Mouse (Mus musculus) kidney, adult 2 months (tissue): ENCODE data around the gene Gid4. TPM values are rescaled to one million over a fixed set of nuclear protein-coding genes. Genes with fewer than 3 reads are reported as not detected.

Source experiments
- DNase-seq: peaks from one replicate; pipeline ENCODE4 v3.0.0; 2021
- H3K27ac ChIP-seq: fragments of 200-500 bp; 2 replicates; pipeline ENCODE4 v1.5.1; 2012; ENCODE audit warnings: low read depth, low read length, control low read depth, inconsistent platforms; ENCODE audit not compliant: insufficient read depth
- H3K27me3 ChIP-seq: fragments of 200-500 bp; replicated peaks from 2 replicates; pipeline ENCODE4 v1.6.1; 2012; ENCODE audit warnings: mild to moderate bottlenecking, moderate library complexity, low read length, inconsistent platforms; ENCODE audit not compliant: control insufficient read depth, insufficient read depth
- H3K36me3 ChIP-seq: fragments of 200-500 bp; 2 replicates; pipeline ENCODE4 v1.6.1; 2012; ENCODE audit warnings: mild to moderate bottlenecking, moderate library complexity, low read length, inconsistent platforms; ENCODE audit not compliant: control insufficient read depth, insufficient read depth
- H3K4me1 ChIP-seq: fragments of 200-500 bp; 2 replicates; pipeline ENCODE4 v1.6.1; 2011; ENCODE audit warnings: low read length; ENCODE audit not compliant: control insufficient read depth, insufficient read depth
- H3K4me3 ChIP-seq: fragments of 200-500 bp; 2 replicates; pipeline ENCODE4 v1.5.1; 2011; ENCODE audit warnings: mild to moderate bottlenecking, low read depth, low read length, control low read depth; ENCODE audit not compliant: insufficient read depth
- CTCF ChIP-seq: fragments of 200-500 bp; conservative IDR thresholded peaks from 2 replicates; pipeline ENCODE4 v1.5.1; 2011; ENCODE audit warnings: low read depth, mild to moderate bottlenecking, control low read depth, low read length, moderate library complexity, mixed read lengths; ENCODE audit not compliant: insufficient read depth, insufficient read length
- POLR2A ChIP-seq: fragments of 200-500 bp; IDR thresholded peaks from one replicate; pipeline ENCODE4 v1.6.1; 2011; ENCODE audit warnings: low read depth, low read length, control low read depth
- WGBS: fragments of 180-500 bp; shearing (Covaris S2); methylation state at CpG from one replicate; pipeline ENCODE4 v1.1.7; 2018; 5-methylcytosine and 5-hydroxymethylcytosine counted together
- polyA plus RNA-seq: library from polyadenylated mRNA; depleted of rRNA; stranded (reverse); fragments of >200 nt; gene quantifications from 2 replicates; pipeline ENCODE4 v1.2.3, GENCODE M21; 2012

The Gid4 gene
- polyA plus RNA-seq, 1 experiment: 25.5 TPM

DNA sequence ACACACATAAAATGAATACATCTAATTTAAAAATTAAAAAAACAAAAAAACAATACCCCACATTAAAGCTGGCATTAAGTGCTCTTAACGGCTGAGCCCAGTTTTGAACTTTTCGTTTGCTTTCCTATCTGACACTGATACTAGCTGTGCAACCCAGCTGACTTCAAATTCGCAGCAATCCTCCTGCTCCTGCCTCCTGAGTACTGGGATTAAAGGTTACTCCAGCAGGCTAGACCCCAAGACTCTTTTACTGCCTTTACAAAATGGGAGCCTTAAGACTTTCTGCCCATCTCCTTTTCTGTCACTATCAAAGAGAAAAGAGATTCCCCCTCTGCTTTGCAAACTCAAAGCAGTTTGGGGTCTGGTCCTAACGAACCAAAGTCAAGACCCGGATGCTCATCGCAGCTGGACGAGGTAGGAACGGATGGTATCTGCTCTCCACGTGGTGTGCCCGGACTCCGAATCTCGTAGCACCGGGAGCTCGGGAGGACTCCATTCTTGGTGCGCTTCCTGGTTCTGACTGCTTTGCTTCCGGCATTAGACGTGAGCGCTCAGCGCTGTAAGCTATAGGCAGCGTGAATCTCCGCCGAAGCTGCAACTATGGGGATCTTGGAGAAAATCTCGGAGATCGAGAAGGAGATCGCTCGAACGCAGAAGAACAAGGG is 37.3 kb downstream of the Gid4 start, which contains the start of gene Drg2:
Gene Drg2 (plus strand): TSS at position 512 of the 665 bp plus-strand sequence.
- Histone ChIP-seq H3K36me3 (no peaks in the 10 kb centered on the region), H3K27me3 (no peaks in the 10 kb centered on the region), H3K4me1 (peaks cover 5% of the 10 kb centered on the region; the same call in 1 of the 2 replicates), H3K27ac (peak within 1 kb of the TSS; percentile 13; the same call in 1 of the 2 replicates), H3K4me3 (peak within 1 kb of the TSS; percentile 71)
- TF ChIP-seq POLR2A (peak; percentile 60), CTCF (no peak)
- DNase-seq: peak; percentile 91
- WGBS: 5% methylated on average over 27 of the region's 27 CpGs

GRCm38 (mm10) chr11:60454745-60455087 is 37.8 kb downstream of the Gid4 start:
- Histone ChIP-seq H3K4me1 (peaks cover 5% of the 10 kb centered on the region; the same call in 1 of the 2 replicates), H3K27ac (0 out of 2 replicates have a peak overlapping the region, but pooled peaks have one; percentile 13), H3K27me3 (no peaks in the 10 kb centered on the region), H3K36me3 (no peaks in the 10 kb centered on the region), H3K4me3 (peak overlapping the region; percentile 71)
- TF ChIP-seq CTCF (no peak), POLR2A (no peak)
- under 1% methylated on average over 17 of the region's 17 CpGs for WGBS
- no peak for DNase-seq

DNA sequence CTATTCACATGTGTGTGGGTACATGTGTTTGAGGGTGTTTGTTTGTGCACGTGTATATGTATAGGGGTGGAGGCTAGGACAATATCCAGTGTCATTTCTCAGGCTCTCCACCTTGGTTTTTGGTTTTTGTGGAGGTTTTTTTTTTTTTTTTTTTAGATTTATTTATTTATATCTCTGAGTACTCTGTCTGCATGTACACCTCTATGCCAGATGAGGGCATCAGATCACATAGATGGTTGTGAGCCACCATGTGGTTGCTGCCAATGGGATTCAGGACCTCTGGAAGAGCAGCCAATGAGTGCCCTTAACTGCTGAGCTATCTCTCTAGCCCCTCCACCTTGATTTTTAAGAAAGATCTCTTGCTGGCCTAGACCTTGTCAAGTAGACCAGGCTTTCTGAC is 41.0 kb downstream of the Gid4 start:
- H3K27ac ChIP-seq: no peak overlapping the region
- TF ChIP-seq CTCF (no peak; the same call in 1 of the 2 replicates), POLR2A (no peak)
- H3K4me1 ChIP-seq: peaks cover 5% of the 10 kb centered on the region; the same call in 1 of the 2 replicates
- H3K36me3 ChIP-seq: peaks cover 2% of the 10 kb centered on the region; the same call in 1 of the 2 replicates
- 92% methylated on average over 1 of the region's 1 CpGs for whole genome bisulfite sequencing
- H3K27me3 ChIP-seq: no peaks in the 10 kb centered on the region
- H3K4me3 ChIP-seq: no peak overlapping the region
- peak; percentile 35 for DNase-seq

GRCm38 (mm10) chr11:60465943-60466380 is 49.0 kb downstream of the Gid4 start:
- peak; percentile 93 for DNase-seq
- Histone ChIP-seq H3K27me3 (no peaks in the 10 kb centered on the region), H3K4me3 (no peak overlapping the region), H3K27ac (peak overlapping the region; percentile 54; the same call in 1 of the 2 replicates), H3K4me1 (peaks cover 14% of the 10 kb centered on the region; the same call in 1 of the 2 replicates), H3K36me3 (peaks cover 2% of the 10 kb centered on the region; the same call in 1 of the 2 replicates)
- TF ChIP-seq CTCF: peak; percentile 68
- TF ChIP-seq POLR2A: no peak
- WGBS: 52% methylated on average over 2 of the region's 2 CpGs

GRCm38 (mm10) chr11:60469039-60469438 is 52.1 kb downstream of the Gid4 start, which contains the start of gene Myo15:
TSS of gene Myo15 (plus strand) at chr11:60469339.
- H3K27me3 ChIP-seq: no peaks in the 10 kb centered on the region
- TF ChIP-seq CTCF: no peak
- no peak for TF ChIP-seq POLR2A
- H3K4me3 ChIP-seq: no peak within 1 kb of the TSS
- peaks cover 14% of the 10 kb centered on the region; the same call in 1 of the 2 replicates for H3K4me1 ChIP-seq
- no peak within 1 kb of the TSS for H3K27ac ChIP-seq
- no peaks in the 10 kb centered on the region for H3K36me3 ChIP-seq
- DNase-seq: no peak
- 94% methylated on average over 3 of the region's 3 CpGs for WGBS

- TF ChIP-seq CTCF: no peak
- TF ChIP-seq POLR2A: no peak
- H3K36me3 ChIP-seq: no peaks in the 10 kb centered on the region
- WGBS: 84% methylated on average over 9 of the region's 9 CpGs
- peaks cover 8% of the 10 kb centered on the region; the same call in 1 of the 2 replicates for H3K4me1 ChIP-seq
- no peak overlapping the region for H3K4me3 ChIP-seq
- no peak for DNase-seq
- no peak overlapping the region for H3K27ac ChIP-seq
- H3K27me3 ChIP-seq: no peaks in the 10 kb centered on the region
Measured at GRCm38 (mm10) chr11:60470743-60471142, 53.8 kb downstream of the Gid4 start.

- Histone ChIP-seq H3K36me3 (no peaks in the 10 kb centered on the region), H3K27me3 (no peaks in the 10 kb centered on the region), H3K27ac (no peak overlapping the region), H3K4me1 (no peaks in the 10 kb centered on the region), H3K4me3 (no peak overlapping the region)
- no peak for TF ChIP-seq POLR2A
- 87% methylated on average over 5 of the region's 5 CpGs for WGBS
- DNase-seq: no peak
Measured at GRCm38 (mm10) chr11:60474534-60474933, 57.6 kb downstream of the Gid4 start.
